Mouse (Mus musculus): ENCODE data around the gene Cmtm7. TPM values are rescaled to one million over a fixed set of nuclear protein-coding genes. Genes with fewer than 3 reads are reported as not detected.
A peak's percentile ranks its signal among the peaks of the same experiment; 100 is the strongest.

The Cmtm7 gene
- polyA plus RNA-seq, 1 experiment from 2014 or later: 93.0 TPM

DNA sequence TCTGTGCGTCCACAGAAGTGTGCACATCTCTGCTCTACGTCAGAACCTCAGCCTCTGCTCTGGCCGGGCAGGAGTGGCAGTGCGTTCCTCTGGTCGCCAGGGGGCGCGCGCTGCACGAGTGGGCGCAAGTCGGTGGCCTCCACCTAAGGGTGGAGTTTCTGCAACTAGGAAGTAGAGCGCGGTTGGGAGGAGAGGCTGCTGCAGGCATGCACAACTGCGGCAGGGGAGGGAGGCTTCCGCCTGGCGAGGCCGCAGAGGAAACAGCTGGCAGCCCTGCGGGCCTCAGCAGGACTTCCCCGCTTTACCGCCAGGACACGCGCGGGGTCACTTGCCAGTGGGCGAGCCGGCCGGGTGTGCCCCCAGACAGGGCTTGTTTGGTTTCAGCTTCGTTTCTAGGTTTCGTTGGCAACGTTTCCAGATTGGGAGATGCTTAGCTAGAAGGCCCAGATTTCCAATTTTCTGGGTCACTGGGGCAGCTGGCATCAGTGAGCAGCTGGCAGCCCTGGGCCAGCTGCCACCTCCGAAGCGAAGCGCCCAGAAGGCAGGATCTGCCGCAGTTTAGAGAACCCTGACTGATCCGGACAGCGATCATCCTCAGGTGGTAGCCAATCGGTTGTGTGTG, 28.7 kb downstream of the Cmtm7 start:
- Histone ChIP-seq H3K36me3 (ENCODE audit: insufficient read depth) (peaks cover 36% of the 10 kb centered on the region), H3K4me1 (ENCODE audit: insufficient read depth) (no peaks in the 10 kb centered on the region), H3K4me2 (peak overlapping the region; percentile 76), H3K27ac (ENCODE audit: low read depth) (peak overlapping the region; percentile 58; the same call in 1 of the 2 replicates), H3K4me3 (ENCODE audit: low read depth, low read length) (peak overlapping the region; percentile 48), H3K9ac (peak overlapping the region; percentile 63), H3K27me3 (ENCODE audit: insufficient read depth, low read length) (no peaks in the 10 kb centered on the region), H3K9me3 (ENCODE audit: low read depth, low read length) (no peaks in the 10 kb centered on the region)
- DNase-seq: peak; percentile 95
- WGBS: 6% methylated on average over 36 of the region's 36 CpGs
- ATAC-seq (ENCODE audit: insufficient read depth): peak; percentile 94
- peak; percentile 100 for TF ChIP-seq CTCF (IDR thresholded peaks at IDR 0.05; ENCODE audit: low read depth)

GRCm38 (mm10) chr9:114752311-114752710, 29.3 kb downstream of the Cmtm7 start:
- 62% methylated on average over 9 of the region's 9 CpGs for WGBS
- TF ChIP-seq CTCF (IDR thresholded peaks at IDR 0.05; ENCODE audit: low read depth): no peak
- H3K36me3 ChIP-seq (ENCODE audit: insufficient read depth): peaks cover 37% of the 10 kb centered on the region
- H3K27ac ChIP-seq (ENCODE audit: low read depth): no peak overlapping the region
- no peaks in the 10 kb centered on the region for H3K9me3 ChIP-seq (ENCODE audit: low read depth, low read length)
- no peak for DNase-seq
- peak overlapping the region; percentile 76 for H3K4me2 ChIP-seq
- H3K4me3 ChIP-seq (ENCODE audit: low read depth, low read length): peak overlapping the region; percentile 48; the same call in 1 of the 2 replicates
- H3K4me1 ChIP-seq (ENCODE audit: insufficient read depth): no peaks in the 10 kb centered on the region
- ATAC-seq (ENCODE audit: insufficient read depth): no peak
- no peaks in the 10 kb centered on the region for H3K27me3 ChIP-seq (ENCODE audit: insufficient read depth, low read length)
- H3K9ac ChIP-seq: no peak overlapping the region

GRCm38 (mm10) chr9:114751582-114751981, 30.1 kb downstream of the Cmtm7 start:
- WGBS: 86% methylated on average over 3 of the region's 3 CpGs
- no peak overlapping the region for H3K4me3 ChIP-seq (ENCODE audit: low read depth, low read length)

GRCm38 (mm10) chr9:114747466-114747865, 34.2 kb downstream of the Cmtm7 start:
- H3K27ac ChIP-seq (ENCODE audit: low read depth): no peak overlapping the region
- H3K27me3 ChIP-seq (ENCODE audit: insufficient read depth, low read length): no peaks in the 10 kb centered on the region
- H3K9ac ChIP-seq: no peak overlapping the region
- no peak for TF ChIP-seq CTCF (IDR thresholded peaks at IDR 0.05; ENCODE audit: low read depth)
- DNase-seq (no peak), ATAC-seq (ENCODE audit: insufficient read depth) (no peak)
- H3K4me2 ChIP-seq: no peak overlapping the region
- H3K36me3 ChIP-seq (ENCODE audit: insufficient read depth): peaks cover 42% of the 10 kb centered on the region
- 76% methylated on average over 12 of the region's 12 CpGs for WGBS
- no peak overlapping the region for H3K4me3 ChIP-seq (ENCODE audit: low read depth, low read length)
- no peaks in the 10 kb centered on the region for H3K9me3 ChIP-seq (ENCODE audit: low read depth, low read length)
- no peaks in the 10 kb centered on the region for H3K4me1 ChIP-seq (ENCODE audit: insufficient read depth)

More at GRCm38 (mm10) chr9:114751582-114751981, 30.1 kb downstream of the Cmtm7 start:
- no peaks in the 10 kb centered on the region for H3K4me1 ChIP-seq (ENCODE audit: insufficient read depth)
- no peaks in the 10 kb centered on the region for H3K27me3 ChIP-seq (ENCODE audit: insufficient read depth, low read length)
- H3K4me2 ChIP-seq: no peak overlapping the region
- H3K9me3 ChIP-seq (ENCODE audit: low read depth, low read length): no peaks in the 10 kb centered on the region
- ATAC-seq (ENCODE audit: insufficient read depth) (no peak), DNase-seq (no peak)
- peaks cover 39% of the 10 kb centered on the region for H3K36me3 ChIP-seq (ENCODE audit: insufficient read depth)
- no peak overlapping the region for H3K9ac ChIP-seq
- H3K27ac ChIP-seq (ENCODE audit: low read depth): no peak overlapping the region
- TF ChIP-seq CTCF (IDR thresholded peaks at IDR 0.05; ENCODE audit: low read depth): peak; percentile 36

DNA sequence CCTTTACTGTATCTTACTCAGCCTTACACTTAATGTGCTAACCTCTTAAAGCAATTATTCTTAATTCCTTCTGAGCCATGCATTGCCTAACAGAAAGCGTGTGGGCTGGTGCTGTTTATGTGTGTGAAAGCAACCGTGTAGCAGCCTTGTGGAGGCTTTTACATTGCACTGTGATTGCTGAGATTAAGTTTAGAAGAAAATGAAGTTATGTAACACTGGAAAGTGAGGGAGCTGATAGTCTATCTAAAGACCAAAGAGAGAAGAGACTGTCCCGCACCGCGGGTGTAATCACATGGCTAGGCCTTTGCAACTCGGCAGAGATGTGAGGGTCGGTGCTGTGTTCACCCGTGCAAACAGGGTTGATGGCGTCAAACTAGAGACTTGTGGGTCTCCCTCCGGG, 34.6 kb downstream of the Cmtm7 start:
- DNase-seq (no peak), ATAC-seq (ENCODE audit: insufficient read depth) (no peak)
- no peak overlapping the region for H3K27ac ChIP-seq (ENCODE audit: low read depth)
- TF ChIP-seq CTCF (IDR thresholded peaks at IDR 0.05; ENCODE audit: low read depth): no peak
- WGBS: 84% methylated on average over 10 of the region's 10 CpGs
- peaks cover 42% of the 10 kb centered on the region for H3K36me3 ChIP-seq (ENCODE audit: insufficient read depth)
- H3K4me2 ChIP-seq: no peak overlapping the region
- no peaks in the 10 kb centered on the region for H3K27me3 ChIP-seq (ENCODE audit: insufficient read depth, low read length)
- H3K9ac ChIP-seq: no peak overlapping the region
- no peak overlapping the region for H3K4me3 ChIP-seq (ENCODE audit: low read depth, low read length)
- H3K9me3 ChIP-seq (ENCODE audit: low read depth, low read length): no peaks in the 10 kb centered on the region
- no peaks in the 10 kb centered on the region for H3K4me1 ChIP-seq (ENCODE audit: insufficient read depth)

DNA sequence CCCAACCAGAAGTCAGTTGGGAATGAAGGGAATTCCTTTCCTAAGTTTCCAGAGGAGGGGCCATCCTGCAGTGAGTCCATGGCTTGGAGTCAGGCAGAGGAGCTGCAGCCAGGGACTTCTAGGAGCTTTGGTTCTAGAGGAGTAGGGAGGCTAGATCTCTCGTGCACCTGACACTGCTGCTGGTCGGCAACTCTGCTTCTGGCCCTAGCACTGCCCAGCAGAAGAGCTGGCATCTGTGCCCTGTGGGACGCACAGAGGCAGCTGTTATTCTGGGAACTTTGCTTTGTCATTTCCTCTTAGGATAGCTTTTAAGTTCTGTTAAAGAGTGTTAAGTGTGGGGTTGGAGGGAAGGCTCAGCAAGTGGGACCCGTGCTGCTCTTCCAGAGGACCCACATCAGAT, 36.0 kb downstream of the Cmtm7 start:
- Histone ChIP-seq H3K36me3 (ENCODE audit: insufficient read depth) (peaks cover 39% of the 10 kb centered on the region), H3K9ac (no peak overlapping the region), H3K27me3 (ENCODE audit: insufficient read depth, low read length) (no peaks in the 10 kb centered on the region), H3K4me2 (no peak overlapping the region), H3K27ac (ENCODE audit: low read depth) (no peak overlapping the region), H3K4me3 (ENCODE audit: low read depth, low read length) (no peak overlapping the region), H3K9me3 (ENCODE audit: low read depth, low read length) (no peaks in the 10 kb centered on the region), H3K4me1 (ENCODE audit: insufficient read depth) (no peaks in the 10 kb centered on the region)
- no peak for TF ChIP-seq CTCF (IDR thresholded peaks at IDR 0.05; ENCODE audit: low read depth)
- ATAC-seq (ENCODE audit: insufficient read depth): no peak
- 72% methylated on average over 4 of the region's 4 CpGs for WGBS
- DNase-seq: no peak

GRCm38 (mm10) chr9:114745163-114745562, 36.5 kb downstream of the Cmtm7 start:
- ATAC-seq (ENCODE audit: insufficient read depth) (no peak), DNase-seq (no peak)
- H3K9ac ChIP-seq: no peak overlapping the region
- 56% methylated on average over 4 of the region's 4 CpGs for WGBS
- H3K9me3 ChIP-seq (ENCODE audit: low read depth, low read length): no peaks in the 10 kb centered on the region
- no peaks in the 10 kb centered on the region for H3K27me3 ChIP-seq (ENCODE audit: insufficient read depth, low read length)
- no peaks in the 10 kb centered on the region for H3K4me1 ChIP-seq (ENCODE audit: insufficient read depth)
- H3K4me2 ChIP-seq: no peak overlapping the region
- no peak overlapping the region for H3K4me3 ChIP-seq (ENCODE audit: low read depth, low read length)
- peaks cover 39% of the 10 kb centered on the region for H3K36me3 ChIP-seq (ENCODE audit: insufficient read depth)
- H3K27ac ChIP-seq (ENCODE audit: low read depth): no peak overlapping the region
- no peak for TF ChIP-seq CTCF (IDR thresholded peaks at IDR 0.05; ENCODE audit: low read depth)

Measured in lung, embryonic 14.5 days (tissue).